Mouse (Mus musculus) forebrain, postnatal 0 days (tissue): Measurements from ENCODE around the gene Mcf2l. TPM values are rescaled to one million over a fixed set of nuclear protein-coding genes. Genes with fewer than 3 reads are reported as not detected.

Source experiments
- ATAC-seq: fragments of 200-750 bp; cut with Nextera tagmentation; 2 replicates; pipeline ENCODE4 v1.8.0; 2017; ENCODE audit warnings: mild to moderate bottlenecking, moderate library complexity
- DNase-seq: peaks from one replicate; pipeline ENCODE4 v3.0.0-alpha.2; 2015
- H3K27ac ChIP-seq: fragments of 300-500 bp; sonication (generic); 2 replicates; pipeline ENCODE4 v1.5.1; 2014; ENCODE audit warnings: low read depth, mild to moderate bottlenecking, antibody characterized with exemption, low read length, moderate library complexity, mixed read lengths
- H3K27me3 ChIP-seq: fragments of 300-500 bp; sonication (generic); 2 replicates; pipeline ENCODE4 v1.6.1; 2014; ENCODE audit warnings: mild to moderate bottlenecking, low read length, mixed read lengths; ENCODE audit not compliant: insufficient read depth
- H3K36me3 ChIP-seq: fragments of 300-500 bp; sonication (generic); 2 replicates; pipeline ENCODE4 v1.6.1; 2014; ENCODE audit warnings: mild to moderate bottlenecking, moderate library complexity; ENCODE audit not compliant: insufficient read depth
- H3K4me1 ChIP-seq: fragments of 300-500 bp; sonication (generic); 2 replicates; pipeline ENCODE4 v1.6.1; 2014; ENCODE audit warnings: antibody characterized with exemption; ENCODE audit not compliant: insufficient read depth
- H3K4me2 ChIP-seq: fragments of 300-500 bp; sonication (generic); 2 replicates; pipeline ENCODE4 v1.6.1; 2014; ENCODE audit warnings: low read depth, mild to moderate bottlenecking, moderate library complexity
- H3K4me3 ChIP-seq: fragments of 300-500 bp; sonication (generic); 2 replicates; pipeline ENCODE4 v1.5.1; 2014; ENCODE audit warnings: low read depth, low read length, mixed read lengths
- H3K9ac ChIP-seq: fragments of 300-500 bp; sonication (generic); 2 replicates; pipeline ENCODE4 v1.6.1; 2014; ENCODE audit warnings: mild to moderate bottlenecking
- H3K9me3 ChIP-seq: fragments of 300-500 bp; sonication (generic); 2 replicates; pipeline ENCODE4 v1.6.1; 2016; ENCODE audit warnings: low read length
- CTCF ChIP-seq: sonication (generic); IDR thresholded peaks from 2 replicates; pipeline ENCODE4 v1.5.1; 2016; ENCODE audit warnings: antibody characterized with exemption, control low read depth, low read depth
- WGBS: fragments of 180-500 bp; shearing (Covaris S2); extraction: QIAGEN DNeasy Blood & Tissue Kit; methylation state at CpG from one replicate; pipeline ENCODE4 v1.1.7; 2014; 5-methylcytosine and 5-hydroxymethylcytosine counted together
- polyA plus RNA-seq: library from polyadenylated mRNA; unstranded; fragments of >200 nt; fragmentation: Nextera tagmentation; extraction: Ambion mirVana; gene quantifications from 2 replicates; pipeline ENCODE4 v1.2.1, GENCODE M21; 2015
- total RNA-seq: library from RNA; depleted of rRNA; stranded (reverse); fragments of >200 nt; gene quantifications from 2 replicates; pipeline ENCODE4 v1.2.3, GENCODE M21; 2014

Mcf2l gene
- total and polyA plus RNA-seq, 2 experiments from 2014 or later: 118 to 371 TPM

- ATAC-seq: 0 out of 2 replicates have a peak, but pooled peaks have one; percentile 1
- Histone ChIP-seq H3K4me2 (peak overlapping the region; percentile 78), H3K4me1 (0 out of 2 replicates have a peak, but pooled peaks cover 12% of the 10 kb centered on the region), H3K27ac (no peak overlapping the region), H3K27me3 (no peaks in the 10 kb centered on the region), H3K9ac (no peak overlapping the region), H3K4me3 (peak overlapping the region; percentile 66), H3K9me3 (no peaks in the 10 kb centered on the region), H3K36me3 (no peaks in the 10 kb centered on the region)
- DNase-seq: no peak
- TF ChIP-seq CTCF: no peak; the same call in 1 of the 2 replicates
- WGBS: 5% methylated on average over 8 of the region's 9 CpGs
Observed at GRCm38 (mm10) chr8:12872983-12873356, 636 bp upstream of the Mcf2l start.

- peak overlapping the region; percentile 84 for H3K9ac ChIP-seq
- peak; percentile 68 for DNase-seq
Observed at GRCm38 (mm10) chr8:12874194-12874791, 687 bp downstream of the Mcf2l start.

GRCm38 (mm10) chr8:12874971-12875370 is 1.4 kb downstream of the Mcf2l start:
- no peak for DNase-seq
- H3K4me2 ChIP-seq: no peak overlapping the region
- 79% methylated on average over 4 of the region's 4 CpGs for WGBS

More at GRCm38 (mm10) chr8:12874194-12874791, 687 bp downstream of the Mcf2l start:
- Histone ChIP-seq H3K4me3 (peak overlapping the region; percentile 66), H3K4me2 (peak overlapping the region; percentile 78), H3K36me3 (no peaks in the 10 kb centered on the region), H3K27me3 (no peaks in the 10 kb centered on the region), H3K27ac (peak overlapping the region; percentile 70), H3K9me3 (no peaks in the 10 kb centered on the region), H3K4me1 (0 out of 2 replicates have a peak, but pooled peaks cover 12% of the 10 kb centered on the region)
- peak; percentile 65 for ATAC-seq
- TF ChIP-seq CTCF: 0 out of 2 replicates have a peak, but pooled peaks have one; percentile 1
- 14% methylated on average over 8 of the region's 8 CpGs for WGBS

DNA sequence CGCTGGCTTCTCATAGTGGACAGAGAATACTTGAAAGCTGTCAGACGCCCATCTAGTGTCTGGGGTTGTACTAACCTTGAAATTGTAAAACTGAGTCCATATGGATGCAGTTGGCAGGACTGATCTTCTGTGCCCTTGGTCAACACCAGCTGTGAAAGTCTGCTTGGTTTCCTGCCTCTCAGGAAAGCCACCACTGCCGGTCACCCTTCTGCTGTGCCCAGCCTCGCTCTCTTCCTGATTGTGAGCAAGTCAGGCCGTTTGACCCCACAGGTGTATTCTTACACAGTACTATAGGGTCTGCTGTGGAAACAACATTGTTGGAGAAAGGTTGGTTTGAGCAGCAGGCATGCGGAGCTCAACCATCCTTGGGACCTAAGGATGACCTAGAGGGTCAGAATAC is 3.5 kb downstream of the Mcf2l start:
- H3K27ac ChIP-seq: no peak overlapping the region
- H3K9ac ChIP-seq: no peak overlapping the region
- ATAC-seq (no peak), DNase-seq (no peak)
- H3K4me2 ChIP-seq: no peak overlapping the region
- WGBS: 85% methylated on average over 6 of the region's 6 CpGs
- 0 out of 2 replicates have a peak, but pooled peaks cover 4% of the 10 kb centered on the region for H3K4me1 ChIP-seq
- H3K27me3 ChIP-seq: no peaks in the 10 kb centered on the region
- no peaks in the 10 kb centered on the region for H3K9me3 ChIP-seq
- no peak overlapping the region for H3K4me3 ChIP-seq
- no peaks in the 10 kb centered on the region for H3K36me3 ChIP-seq
- TF ChIP-seq CTCF: no peak

More at GRCm38 (mm10) chr8:12874971-12875370, 1.4 kb downstream of the Mcf2l start:
- Histone ChIP-seq H3K4me1 (0 out of 2 replicates have a peak, but pooled peaks cover 12% of the 10 kb centered on the region), H3K36me3 (no peaks in the 10 kb centered on the region), H3K4me3 (no peak overlapping the region), H3K9me3 (no peaks in the 10 kb centered on the region), H3K27me3 (no peaks in the 10 kb centered on the region), H3K9ac (no peak overlapping the region), H3K27ac (no peak overlapping the region)
- no peak for ATAC-seq
- no peak for TF ChIP-seq CTCF

DNA sequence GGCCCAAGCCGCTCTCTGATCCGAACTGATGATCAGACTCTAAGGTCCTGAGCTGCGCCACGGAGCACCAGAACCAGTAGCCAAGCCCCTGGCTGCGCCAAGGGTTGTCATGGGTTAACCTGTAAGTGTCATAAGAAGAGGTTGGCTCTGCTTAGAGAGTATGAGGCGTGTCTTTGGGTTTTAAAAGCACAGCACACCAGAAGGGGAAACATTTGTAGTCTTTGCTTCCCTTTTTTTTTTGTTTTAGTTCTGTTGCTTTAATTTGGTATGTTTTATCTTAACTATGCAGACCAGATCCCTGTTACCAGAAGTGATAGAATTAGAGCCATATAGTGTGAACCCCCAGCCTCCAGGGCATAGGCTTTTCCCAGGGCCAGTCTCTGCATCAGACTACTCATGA is 6.6 kb downstream of the Mcf2l start:
- 91% methylated on average over 6 of the region's 6 CpGs for WGBS
- no peaks in the 10 kb centered on the region for H3K4me1 ChIP-seq

GRCm38 (mm10) chr8:12883051-12884004 is 9.7 kb downstream of the Mcf2l start:
- no peak overlapping the region for H3K4me2 ChIP-seq
- no peaks in the 10 kb centered on the region for H3K9me3 ChIP-seq
- no peaks in the 10 kb centered on the region for H3K27me3 ChIP-seq
- H3K4me1 ChIP-seq: no peaks in the 10 kb centered on the region
- H3K36me3 ChIP-seq: peaks cover 13% of the 10 kb centered on the region
- DNase-seq (no peak), ATAC-seq (no peak)
- H3K4me3 ChIP-seq: no peak overlapping the region
- no peak overlapping the region for H3K9ac ChIP-seq
- no peak overlapping the region for H3K27ac ChIP-seq
- TF ChIP-seq CTCF: no peak
- 60% methylated on average over 21 of the region's 21 CpGs for WGBS

More for the DNA sequence above, 6.6 kb downstream of the Mcf2l start:
- Histone ChIP-seq H3K4me3 (no peak overlapping the region), H3K27ac (no peak overlapping the region), H3K27me3 (no peaks in the 10 kb centered on the region), H3K4me2 (no peak overlapping the region), H3K9ac (no peak overlapping the region), H3K9me3 (no peaks in the 10 kb centered on the region), H3K36me3 (peaks cover 13% of the 10 kb centered on the region)
- DNase-seq: no peak
- ATAC-seq: no peak
- TF ChIP-seq CTCF: no peak
